Mouse (Mus musculus): ENCODE results near the gene Cnr2.

Cnr2 gene

DNA sequence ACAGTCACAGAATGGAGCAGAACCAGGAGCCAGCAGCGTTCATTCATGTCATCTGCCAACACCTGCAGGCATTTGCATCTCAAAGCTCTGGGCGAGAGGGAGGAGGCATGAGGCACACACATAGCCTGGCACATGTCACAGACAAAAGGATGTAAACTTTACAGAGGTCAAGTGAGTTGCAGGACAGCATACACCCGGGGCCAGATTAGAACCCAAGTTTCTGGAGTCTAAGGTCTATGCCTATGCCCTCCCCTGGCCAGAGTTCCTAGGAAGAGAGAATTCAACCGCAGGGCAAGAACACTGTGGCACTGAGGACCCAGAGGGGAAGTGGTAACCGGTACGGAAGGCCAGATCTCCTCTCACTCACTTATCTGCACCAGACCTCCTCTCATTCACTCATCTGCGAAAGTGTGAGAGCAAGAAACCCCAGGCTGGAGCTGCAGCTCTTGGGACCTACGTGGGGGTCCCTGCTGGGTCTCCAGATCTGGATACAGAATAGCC is at the start of gene Cnr2:
Cnr2 (plus strand) TSS at position 324 of the 501 bp plus-strand sequence.
- DNase-seq (ENCODE audit: low read depth, low spot score): no peak

GRCm38 (mm10) chr4:135847581-135847980 is 47.6 kb upstream of the Cnr2 start:
- no peak for DNase-seq (ENCODE audit: low read depth, low spot score)

GRCm38 (mm10) chr4:135850411-135851095 is 44.6 kb upstream of the Cnr2 start:
- DNase-seq (ENCODE audit: low read depth, low spot score): no peak

DNA sequence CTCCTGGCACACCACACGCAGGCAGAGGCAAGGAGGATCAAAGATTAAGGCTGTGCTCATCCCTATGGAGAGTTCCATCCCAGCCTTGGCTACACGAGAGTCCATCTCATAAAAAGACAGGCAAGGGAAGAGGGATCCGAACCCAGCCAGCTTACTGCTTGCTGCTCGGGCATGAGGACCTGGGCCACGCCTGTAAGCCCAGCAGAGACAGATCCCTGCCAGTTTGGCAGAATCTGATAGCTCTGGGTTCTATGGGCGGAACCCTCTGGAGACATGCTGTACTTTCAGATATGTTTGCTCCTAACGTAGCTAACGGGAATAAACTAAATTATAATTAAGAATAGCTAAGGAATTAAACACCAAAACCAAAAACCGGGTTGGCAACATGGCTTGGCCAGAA is 43.3 kb upstream of the Cnr2 start:
- no peak for DNase-seq (ENCODE audit: low read depth, low spot score)

GRCm38 (mm10) chr4:135853987-135854546 is 41.1 kb upstream of the Cnr2 start:
- DNase-seq (ENCODE audit: low read depth, low spot score): no peak

GRCm38 (mm10) chr4:135854630-135855029 is 40.6 kb upstream of the Cnr2 start:
- DNase-seq (ENCODE audit: low read depth, low spot score): no peak

GRCm38 (mm10) chr4:135855080-135855479 is 40.1 kb upstream of the Cnr2 start:
- DNase-seq (ENCODE audit: low read depth, low spot score): peak; percentile 44

DNA sequence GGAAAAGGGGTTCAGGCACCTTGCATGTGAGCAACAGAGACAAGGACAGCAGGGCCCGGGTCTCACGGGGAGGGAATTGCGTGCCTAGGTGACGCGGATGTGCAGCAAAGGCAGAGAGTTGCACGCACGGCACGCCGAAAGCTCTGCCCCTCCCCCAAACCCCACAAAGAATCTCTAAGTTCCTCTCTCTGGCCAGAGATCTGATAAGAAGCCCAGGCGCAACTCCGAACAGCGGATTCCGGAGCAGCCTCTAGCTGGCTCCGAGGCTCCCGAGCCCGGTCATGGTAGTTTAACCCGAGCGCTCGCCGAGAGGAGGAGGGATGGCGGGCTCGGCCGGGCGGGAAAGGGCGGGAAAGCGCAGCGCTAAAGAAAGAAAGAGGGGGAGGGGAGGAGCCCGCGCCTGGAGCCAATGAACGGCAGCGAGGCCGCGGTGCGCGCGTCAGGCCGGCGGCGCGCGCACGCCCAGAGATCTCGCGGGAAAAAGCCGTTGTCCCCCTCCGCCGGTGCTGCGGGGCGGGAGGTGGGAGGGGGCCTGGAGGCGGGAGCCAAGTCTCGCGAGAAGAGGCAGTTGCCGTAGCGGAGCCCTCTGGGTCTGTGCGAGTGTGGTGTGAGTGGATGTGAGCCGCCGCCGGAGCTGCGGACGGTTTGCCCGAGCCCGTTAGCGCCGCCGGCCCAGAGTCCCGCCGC is 39.5 kb upstream of the Cnr2 start, which contains the start of gene Srsf10:
Srsf10 (plus strand) TSS at position 212 of the 687 bp plus-strand sequence.
- peak; percentile 96 for DNase-seq (ENCODE audit: low read depth, low spot score)

- peak; percentile 68 for DNase-seq (ENCODE audit: low read depth, low spot score)
Measured at GRCm38 (mm10) chr4:135856223-135857091, 38.7 kb upstream of the Cnr2 start.

DNA sequence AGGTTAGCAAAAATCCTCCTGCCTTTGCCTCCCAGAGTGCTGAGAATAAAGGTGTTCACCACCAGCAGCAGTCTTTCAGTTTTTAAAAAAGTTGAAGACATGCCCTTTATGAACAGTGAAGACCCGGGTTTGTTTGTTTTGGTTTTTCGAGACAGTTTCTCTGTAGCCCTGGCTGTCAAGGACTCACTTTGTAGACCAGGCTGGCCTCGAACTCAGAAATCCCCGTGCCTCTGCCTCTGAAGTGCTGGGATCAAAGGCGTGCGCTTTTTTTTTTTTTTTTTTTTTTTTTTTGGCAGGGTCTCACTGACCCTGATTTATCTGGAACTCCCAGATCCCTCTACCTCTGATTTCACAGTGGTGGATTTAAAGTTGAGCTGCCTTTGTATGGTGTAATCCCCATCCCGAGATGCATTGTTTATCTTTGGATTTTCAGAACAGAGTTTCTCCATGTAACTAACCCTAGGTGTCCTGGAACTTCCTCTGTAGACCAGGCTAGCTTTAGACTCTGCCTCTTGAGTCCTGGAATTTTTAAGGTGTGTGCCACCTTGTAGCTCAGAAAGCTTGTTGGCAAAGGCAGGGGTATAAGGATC is 37.5 kb upstream of the Cnr2 start:
- DNase-seq (ENCODE audit: low read depth, low spot score): peak; percentile 30

GRCm38 (mm10) chr4:135868996-135869395 is 26.2 kb upstream of the Cnr2 start:
- peak; percentile 82 for DNase-seq (ENCODE audit: low read depth, low spot score)

DNA sequence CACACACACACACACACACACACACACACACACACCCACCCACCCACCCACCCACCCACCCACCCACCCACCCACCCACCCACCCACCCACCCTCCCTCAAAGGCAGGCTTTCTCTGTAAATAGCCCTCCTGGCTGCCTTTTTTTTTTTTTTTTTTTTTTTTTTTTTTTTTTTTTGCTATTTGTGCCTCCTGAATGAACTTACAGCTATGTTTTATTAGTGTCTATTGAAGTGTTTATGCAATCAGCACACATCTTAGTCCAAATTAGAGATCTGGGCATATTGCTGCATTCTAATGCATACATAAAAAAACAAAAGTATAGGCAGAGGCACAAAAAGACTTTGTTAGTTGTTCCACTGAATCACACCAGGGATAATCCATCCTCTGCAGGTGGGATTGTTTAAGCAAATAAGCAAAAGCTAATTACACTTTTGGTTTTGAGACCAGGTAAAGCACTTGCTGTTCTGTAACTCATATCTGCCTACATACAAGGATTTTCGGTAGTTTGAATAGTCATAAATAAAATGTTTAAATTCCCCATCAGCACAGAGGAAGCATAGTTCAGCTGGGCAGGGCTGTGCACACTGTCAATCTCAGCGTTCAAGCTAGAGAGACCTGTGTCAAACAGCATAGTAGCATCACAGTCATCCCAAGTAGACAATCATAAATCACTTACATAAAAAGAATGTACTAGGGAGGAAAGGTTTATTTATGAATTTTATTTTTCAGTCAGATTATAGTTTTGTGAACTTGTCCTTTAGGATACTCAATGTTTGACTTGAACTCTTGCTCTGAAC is 24.8 kb upstream of the Cnr2 start:
- DNase-seq (ENCODE audit: low read depth, low spot score): peak; percentile 33

DNA sequence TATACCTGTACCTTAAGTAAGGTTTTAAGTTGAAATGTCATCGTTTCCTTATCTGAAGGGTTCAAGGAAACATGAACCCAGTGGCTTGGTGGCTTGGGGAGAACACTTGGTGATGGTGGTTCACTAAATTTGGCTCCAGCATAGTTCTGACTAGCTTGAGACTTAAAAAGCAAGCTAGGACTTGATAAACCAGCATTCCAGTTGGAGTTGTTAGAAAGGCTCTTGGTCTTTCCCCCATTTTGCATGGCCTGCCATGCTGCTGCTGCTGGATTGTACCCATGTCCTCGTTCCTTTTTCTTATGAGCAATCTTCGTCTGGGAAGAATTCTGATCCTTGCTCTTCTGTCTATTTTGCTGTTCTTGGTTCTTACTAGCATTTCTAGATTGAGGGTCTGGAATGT is 23.2 kb upstream of the Cnr2 start:
- peak; percentile 30 for DNase-seq (ENCODE audit: low read depth, low spot score)

- peak; percentile 42 for DNase-seq (ENCODE audit: low read depth, low spot score)
Measured at GRCm38 (mm10) chr4:135872589-135873391, 22.4 kb upstream of the Cnr2 start.

DNA sequence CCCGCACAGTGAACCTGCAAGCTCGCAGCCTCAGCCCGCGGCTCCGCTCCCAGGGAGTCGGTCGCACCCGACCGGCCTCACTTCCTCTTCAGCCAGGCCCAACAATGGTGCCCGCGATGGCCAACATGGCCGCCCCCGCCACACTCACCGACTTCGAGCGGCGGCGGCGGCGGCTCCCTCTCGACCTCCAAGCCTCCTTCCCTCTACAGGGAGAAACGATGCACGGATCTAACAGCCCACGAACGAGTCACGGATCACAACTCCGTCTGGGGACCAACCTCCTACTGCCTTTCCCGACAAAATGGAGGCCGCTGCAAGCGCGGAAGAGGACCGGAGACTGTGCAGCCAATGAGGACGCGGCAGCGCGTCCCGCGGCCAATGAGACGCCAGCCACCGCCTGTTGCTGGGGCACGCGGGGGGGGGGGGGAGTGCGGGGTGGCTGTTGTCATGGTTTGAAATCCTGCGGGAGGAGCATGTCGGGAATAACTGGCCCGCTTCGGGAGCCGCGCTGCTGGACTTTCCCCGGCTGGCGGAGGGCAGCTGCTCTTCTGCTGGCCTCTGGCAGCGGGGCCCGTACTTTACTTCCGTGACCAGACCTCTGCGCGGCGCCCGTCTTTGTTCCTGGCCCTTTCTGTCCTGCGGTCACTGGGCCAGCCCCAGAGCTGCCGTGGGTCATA is 21.5 kb upstream of the Cnr2 start, which contains the start of gene Pnrc2:
Pnrc2 (minus strand) TSS at position 325 of the 677 bp plus-strand sequence.
- peak; percentile 88 for DNase-seq (ENCODE audit: low read depth, low spot score)

- no peak for DNase-seq (ENCODE audit: low read depth, low spot score)
Measured at GRCm38 (mm10) chr4:135874564-135875535, 20.3 kb upstream of the Cnr2 start.

GRCm38 (mm10) chr4:135875546-135875945 is 19.6 kb upstream of the Cnr2 start:
- no peak for DNase-seq (ENCODE audit: low read depth, low spot score)

All from 3T3-L1 (cell line).